Mouse (Mus musculus) hindbrain, embryonic 14.5 days (tissue): ENCODE results near the gene Slco6c1. TPM values are rescaled to one million over a fixed set of nuclear protein-coding genes. Genes with fewer than 3 reads are reported as not detected.
A peak's percentile ranks its signal among the peaks of the same experiment; 100 is the strongest.

ENCODE experiments used
- ATAC-seq: fragments of 200-750 bp; cut with Nextera tagmentation; 2 replicates; pipeline ENCODE4 v1.8.0; 2017; ENCODE audit warnings: moderate number of reproducible peaks, mild to moderate bottlenecking, moderate TSS enrichment, moderate library complexity; ENCODE audit not compliant: low FRiP score
- DNase-seq: peaks from one replicate; pipeline ENCODE4 v3.0.0-alpha.2; 2015; ENCODE audit warnings: low spot score
- H3K27ac ChIP-seq: fragments of 300-500 bp; sonication (generic); 2 replicates; pipeline ENCODE4 v1.5.1; 2014; ENCODE audit warnings: mild to moderate bottlenecking, moderate library complexity
- H3K27me3 ChIP-seq: fragments of 300-500 bp; sonication (generic); 2 replicates; pipeline ENCODE4 v1.6.1; 2014; ENCODE audit warnings: mild to moderate bottlenecking, low read length, mixed read lengths; ENCODE audit not compliant: control insufficient read depth, insufficient read depth
- H3K36me3 ChIP-seq: fragments of 300-500 bp; sonication (generic); replicated peaks from 2 replicates; pipeline ENCODE4 v1.6.1; 2014; ENCODE audit not compliant: control insufficient read depth, insufficient read depth
- H3K4me1 ChIP-seq: fragments of 300-500 bp; sonication (generic); replicated peaks from 2 replicates; pipeline ENCODE4 v1.6.1; 2014; ENCODE audit warnings: antibody characterized with exemption, low read length, mixed read lengths; ENCODE audit not compliant: control insufficient read depth, insufficient read depth
- H3K4me2 ChIP-seq: fragments of 300-500 bp; sonication (generic); replicated peaks from 2 replicates; pipeline ENCODE4 v1.6.1; 2014; ENCODE audit warnings: mild to moderate bottlenecking, moderate library complexity
- H3K4me3 ChIP-seq: fragments of 300-500 bp; sonication (generic); replicated peaks from 2 replicates; pipeline ENCODE4 v1.5.1; 2014; ENCODE audit warnings: mild to moderate bottlenecking, low read length
- H3K9ac ChIP-seq: fragments of 300-500 bp; sonication (generic); 2 replicates; pipeline ENCODE4 v1.6.1; 2014
- H3K9me3 ChIP-seq: fragments of 300-500 bp; sonication (generic); 2 replicates; pipeline ENCODE4 v1.6.1; 2016; ENCODE audit warnings: low read length; ENCODE audit not compliant: control insufficient read depth
- WGBS: fragments of 180-500 bp; shearing (Covaris S2); extraction: QIAGEN DNeasy Blood & Tissue Kit; methylation state at CpG from one replicate; pipeline ENCODE4 v1.1.7; 2014; 5-methylcytosine and 5-hydroxymethylcytosine counted together
- polyA plus RNA-seq: library from polyadenylated mRNA; unstranded; fragments of >200 nt; fragmentation: Nextera tagmentation; extraction: Ambion mirVana; gene quantifications from 2 replicates; pipeline ENCODE4 v1.2.1, GENCODE M21; 2014

The Slco6c1 gene
- polyA plus RNA-seq: not detected in 2 replicates

DNA sequence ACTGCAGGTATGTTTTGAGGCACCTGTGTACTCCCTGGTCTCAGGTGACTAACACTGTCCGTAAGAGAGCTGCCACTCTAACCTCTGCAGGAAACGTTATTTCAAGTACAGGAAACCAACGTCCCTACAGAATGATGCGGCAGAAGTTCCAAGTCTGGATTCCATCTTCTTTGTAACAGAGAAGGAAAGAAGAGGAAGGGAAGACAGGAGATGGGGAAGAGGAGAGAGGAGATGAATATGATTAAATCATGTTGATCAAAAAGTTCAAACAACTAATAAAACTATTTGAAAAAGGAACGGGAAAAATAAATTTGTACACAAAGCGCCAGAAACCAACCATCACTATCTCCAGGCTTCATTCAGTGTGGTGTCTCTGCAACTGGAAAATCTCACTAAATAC is at the start of gene Slco6c1:
Gene Slco6c1 (minus strand): TSS at position 101 of the 400 bp plus-strand sequence.
- H3K9me3 ChIP-seq: no peaks in the 10 kb centered on the region
- WGBS: 96% methylated on average over 6 of the region's 6 CpGs
- H3K36me3 ChIP-seq: no peaks in the 10 kb centered on the region
- DNase-seq: no peak
- H3K27me3 ChIP-seq: no peaks in the 10 kb centered on the region
- H3K27ac ChIP-seq: no peak within 1 kb of the TSS
- ATAC-seq: no peak
- no peak within 1 kb of the TSS for H3K9ac ChIP-seq
- no peak within 1 kb of the TSS for H3K4me3 ChIP-seq
- H3K4me1 ChIP-seq: no peaks in the 10 kb centered on the region
- H3K4me2 ChIP-seq: no peak within 1 kb of the TSS

DNA sequence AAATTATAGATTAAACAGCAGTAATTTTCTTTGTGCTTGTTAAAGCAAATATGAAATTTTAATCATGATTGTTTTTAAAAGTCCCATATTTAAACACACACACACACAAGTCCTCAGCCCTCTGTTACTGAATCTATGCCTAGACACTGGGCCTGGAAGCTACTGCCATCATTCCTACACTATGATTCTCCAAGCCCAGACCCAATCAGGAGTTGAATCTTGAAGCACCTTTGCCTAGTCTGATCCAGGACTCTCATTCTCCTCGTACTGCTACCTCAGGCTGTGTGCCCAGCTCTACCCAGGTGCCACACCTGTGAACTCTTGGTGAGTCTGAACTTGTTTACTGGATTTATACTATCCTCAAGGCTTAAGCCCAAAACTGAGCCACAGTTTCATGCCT is 89.1 kb downstream of the Slco6c1 start:
- H3K9ac ChIP-seq: no peak overlapping the region
- 63% methylated on average over 1 of the region's 1 CpGs for WGBS
- no peak for ATAC-seq

DNA sequence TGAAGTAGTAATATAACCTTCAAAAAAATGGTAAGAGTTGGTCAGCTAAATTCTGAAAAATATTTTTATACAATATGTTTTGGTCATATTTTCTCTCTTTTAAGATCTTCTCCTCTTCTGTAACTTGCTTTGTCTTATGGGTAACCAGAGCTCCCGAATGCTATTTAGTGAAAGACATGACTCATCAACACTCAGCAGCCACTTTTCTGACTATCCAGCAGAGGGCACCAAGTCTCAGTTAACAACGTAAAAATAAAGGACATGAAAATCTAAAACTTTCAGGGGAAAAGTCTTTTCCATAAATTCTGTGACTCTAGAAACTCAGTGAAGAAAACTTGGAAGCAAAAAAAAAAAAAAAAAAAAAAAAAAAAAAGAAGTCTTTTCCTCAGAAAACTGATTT is 89.6 kb downstream of the Slco6c1 start:
- Histone ChIP-seq H3K9me3 (no peaks in the 10 kb centered on the region), H3K4me2 (no peak overlapping the region), H3K4me3 (no peak overlapping the region), H3K27ac (no peak overlapping the region), H3K36me3 (no peaks in the 10 kb centered on the region), H3K9ac (no peak overlapping the region), H3K4me1 (no peaks in the 10 kb centered on the region), H3K27me3 (no peaks in the 10 kb centered on the region)
- DNase-seq (peak; percentile 72), ATAC-seq (no peak)
- WGBS: 12% methylated on average over 2 of the region's 2 CpGs

More for the DNA sequence above, 89.1 kb downstream of the Slco6c1 start:
- Histone ChIP-seq H3K4me1 (no peaks in the 10 kb centered on the region), H3K27me3 (no peaks in the 10 kb centered on the region), H3K4me3 (no peak overlapping the region), H3K9me3 (no peaks in the 10 kb centered on the region), H3K36me3 (no peaks in the 10 kb centered on the region), H3K27ac (no peak overlapping the region), H3K4me2 (no peak overlapping the region)
- no peak for DNase-seq

DNA sequence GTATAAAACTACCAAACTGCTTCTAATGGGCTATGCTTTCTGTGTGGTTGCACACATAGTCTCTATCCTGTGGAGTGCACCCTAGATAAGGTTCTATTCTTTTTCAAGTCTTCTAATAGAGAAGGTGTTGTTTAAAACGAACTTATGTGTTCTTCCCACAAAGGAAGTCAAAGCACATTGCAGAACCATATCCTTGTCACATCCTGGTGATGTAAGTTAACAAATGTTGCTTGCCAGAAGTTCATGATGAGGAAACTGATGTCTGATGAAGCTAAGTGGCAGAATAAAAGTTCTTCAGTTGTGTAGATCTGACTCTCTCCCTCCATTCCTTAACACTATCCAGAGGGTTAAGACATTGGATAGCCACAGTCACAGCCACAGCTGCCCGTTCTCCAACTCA is 90.1 kb downstream of the Slco6c1 start:
- Histone ChIP-seq H3K9ac (no peak overlapping the region), H3K9me3 (no peaks in the 10 kb centered on the region), H3K4me3 (no peak overlapping the region), H3K36me3 (no peaks in the 10 kb centered on the region), H3K27me3 (no peaks in the 10 kb centered on the region), H3K4me1 (no peaks in the 10 kb centered on the region), H3K4me2 (no peak overlapping the region), H3K27ac (no peak overlapping the region)
- ATAC-seq (no peak), DNase-seq (no peak)
- 71% methylated on average over 2 of the region's 2 CpGs for WGBS

DNA sequence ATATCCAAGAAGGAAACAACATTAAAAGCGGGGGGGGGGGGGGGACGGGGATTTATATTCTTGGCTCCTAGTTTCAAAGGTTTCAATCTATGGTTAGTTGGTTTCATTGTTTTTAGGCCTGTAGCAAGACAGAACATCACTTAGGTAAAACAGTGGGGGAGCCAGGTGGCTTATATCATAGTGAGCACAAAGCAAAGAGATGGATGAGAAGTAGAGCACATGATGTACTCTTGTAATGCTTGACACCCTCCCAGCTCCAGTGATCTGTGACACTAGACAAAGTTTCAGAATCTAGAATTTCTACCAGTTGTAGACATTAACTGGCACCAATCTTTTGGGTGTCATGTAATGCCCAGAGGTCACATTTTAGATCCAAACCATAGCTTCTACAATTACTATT is 106.7 kb downstream of the Slco6c1 start:
- ATAC-seq: no peak
- Histone ChIP-seq H3K9me3 (no peaks in the 10 kb centered on the region), H3K27me3 (no peaks in the 10 kb centered on the region)

DNA sequence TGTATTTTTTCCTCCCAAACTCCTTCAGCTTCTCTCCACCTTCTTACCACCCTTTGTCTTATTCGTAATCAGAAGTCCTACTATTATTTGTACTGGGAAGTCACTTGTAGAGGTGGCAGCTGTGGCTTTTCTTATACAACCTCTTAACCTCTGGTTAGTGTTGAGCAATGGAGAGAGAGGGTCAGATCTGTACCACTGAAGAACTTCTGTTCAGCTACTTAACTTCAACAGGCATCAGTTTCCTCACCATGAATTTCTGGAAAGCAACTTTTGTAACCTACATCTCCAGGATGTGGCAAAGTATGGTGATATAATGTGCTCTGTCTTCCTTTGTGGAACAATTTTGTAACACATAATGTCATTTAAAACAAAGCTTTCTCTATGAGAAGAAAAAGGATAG is 108.7 kb downstream of the Slco6c1 start:
- no peaks in the 10 kb centered on the region for H3K36me3 ChIP-seq
- H3K4me2 ChIP-seq: no peak overlapping the region
- 63% methylated on average over 1 of the region's 1 CpGs for WGBS
- H3K9ac ChIP-seq: no peak overlapping the region
- no peaks in the 10 kb centered on the region for H3K4me1 ChIP-seq
- H3K9me3 ChIP-seq: no peaks in the 10 kb centered on the region
- H3K4me3 ChIP-seq: no peak overlapping the region
- DNase-seq (no peak), ATAC-seq (no peak)
- H3K27ac ChIP-seq: no peak overlapping the region
- no peaks in the 10 kb centered on the region for H3K27me3 ChIP-seq

More for the DNA sequence above, 106.7 kb downstream of the Slco6c1 start:
- no peak overlapping the region for H3K4me2 ChIP-seq
- WGBS: 84% methylated on average over 2 of the region's 2 CpGs
- no peak overlapping the region for H3K27ac ChIP-seq
- H3K9ac ChIP-seq: no peak overlapping the region
- H3K4me1 ChIP-seq: no peaks in the 10 kb centered on the region
- H3K36me3 ChIP-seq: no peaks in the 10 kb centered on the region
- no peak overlapping the region for H3K4me3 ChIP-seq
- DNase-seq: no peak

DNA sequence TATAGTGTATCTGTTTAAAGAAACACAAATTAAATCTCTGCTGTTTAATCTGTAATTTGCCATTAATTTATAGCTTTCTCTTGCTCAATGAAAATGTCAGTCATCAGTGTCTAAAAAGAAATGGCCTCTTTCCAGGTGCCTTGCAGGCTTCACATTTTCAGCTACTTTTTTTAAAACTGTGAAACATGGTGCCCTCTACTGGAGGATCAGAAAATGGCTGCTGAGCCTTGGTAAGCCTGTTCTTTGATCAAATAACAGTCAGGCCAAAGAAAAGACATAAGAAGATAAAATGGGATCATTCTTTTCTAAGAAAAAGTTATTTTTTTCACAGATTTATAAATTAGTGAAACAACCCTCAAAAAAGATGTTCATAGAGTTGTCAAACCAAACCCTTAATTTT is 109.1 kb downstream of the Slco6c1 start:
- ATAC-seq (no peak), DNase-seq (peak; percentile 85)
- Histone ChIP-seq H3K27ac (no peak overlapping the region), H3K4me2 (no peak overlapping the region), H3K4me3 (no peak overlapping the region), H3K9ac (no peak overlapping the region), H3K27me3 (no peaks in the 10 kb centered on the region), H3K36me3 (no peaks in the 10 kb centered on the region), H3K4me1 (no peaks in the 10 kb centered on the region), H3K9me3 (no peaks in the 10 kb centered on the region)
